Mouse (Mus musculus) stomach, postnatal 0 days (tissue): ENCODE results near the gene Cmc2.

Experiments used
- CTCF ChIP-seq: IDR thresholded peaks from 2 replicates; pipeline ENCODE4 v1.5.1; 2016; ENCODE audit warnings: antibody characterized with exemption, low read depth, mild to moderate bottlenecking, moderate library complexity
- EP300 ChIP-seq: optimal IDR thresholded peaks from 2 replicates; pipeline ENCODE3; 2016; ENCODE audit warnings: antibody characterized with exemption

DNA sequence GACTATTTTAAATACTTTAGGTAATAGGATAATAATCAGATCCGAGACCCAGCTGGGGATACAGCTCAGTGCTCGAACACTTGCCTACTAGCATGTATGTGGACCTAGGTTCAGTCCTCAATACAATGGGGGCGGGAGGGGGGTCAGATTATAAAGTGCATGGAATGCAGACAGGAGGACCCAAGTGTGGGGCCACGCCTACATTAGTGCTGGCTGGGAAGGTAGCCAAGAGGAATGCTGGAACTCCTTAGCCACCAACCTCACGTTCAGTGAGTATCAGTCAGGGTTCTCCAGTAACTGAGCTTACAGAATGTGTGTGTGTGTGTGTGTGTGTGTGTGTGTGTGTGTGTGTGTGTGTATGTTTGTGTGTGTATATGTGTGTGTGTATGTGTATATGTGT is 30.1 kb upstream of the Cmc2 start:
- TF ChIP-seq CTCF (no peak), EP300 (no peak)
